Mouse (Mus musculus): ENCODE results near the gene Tbc1d10b.

- TF ChIP-seq CTCF (IDR thresholded peaks at IDR 0.05; ENCODE audit: extremely low read depth, insufficient read depth, low read length) (no peak), POLR2A (IDR thresholded peaks at IDR 0.05; ENCODE audit: extremely low read depth, insufficient read depth, low read length) (no peak)
Observed at GRCm38 (mm10) chr7:127225147-127225995, 17.1 kb upstream of the Tbc1d10b start.
